Mouse (Mus musculus) G1E (cell line): ENCODE measurements around the gene Ms4a7.

ENCODE experiments used
- CTCF ChIP-seq: IDR thresholded peaks from 2 replicates; pipeline ENCODE4 v1.5.1; 2012; ENCODE audit warnings: low read depth, low read length, inconsistent platforms, mixed read lengths
- GATA1 ChIP-seq: IDR thresholded peaks from 2 replicates; pipeline ENCODE4 v1.6.1; 2012; ENCODE audit warnings: borderline replicate concordance, low read length, inconsistent platforms, mixed read lengths
- GATA2 ChIP-seq: IDR thresholded peaks from 2 replicates; pipeline ENCODE4 v1.6.1; 2012; ENCODE audit warnings: low read depth, low read length, inconsistent platforms, borderline replicate concordance
- POLR2AphosphoS5 ChIP-seq: IDR thresholded peaks from 2 replicates; pipeline ENCODE4 v1.6.1; 2012; ENCODE audit warnings: low read depth, low read length, inconsistent platforms; ENCODE audit not compliant: insufficient replicate concordance
- TAL1 ChIP-seq: conservative IDR thresholded peaks from 2 replicates; pipeline ENCODE4 v1.6.1; 2012; ENCODE audit warnings: low read depth, low read length, inconsistent platforms, mixed read lengths

DNA sequence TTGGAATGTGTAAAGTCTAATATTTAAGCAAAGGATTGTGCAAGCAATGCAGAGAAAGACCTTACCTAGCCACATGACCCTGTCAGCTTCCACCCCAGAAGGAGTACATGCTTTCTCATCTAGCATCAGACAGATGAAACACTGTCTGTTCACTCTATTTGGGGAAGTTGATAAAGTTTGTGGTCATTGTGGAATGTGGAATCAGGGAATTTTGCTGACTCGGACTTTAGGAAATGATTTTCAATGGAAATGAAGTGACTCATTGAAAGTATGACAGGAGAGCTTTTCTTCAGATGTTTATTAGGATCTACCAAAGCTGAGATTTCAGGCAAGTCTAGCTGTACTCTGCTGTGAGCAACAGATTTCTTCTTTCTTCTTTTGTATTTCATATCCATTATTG lies 14.8 kb downstream of the Ms4a7 start:
- no peak for TF ChIP-seq CTCF
- TF ChIP-seq TAL1 = no peak
- no peak for TF ChIP-seq GATA1
- TF ChIP-seq GATA2 = no peak
- no peak for TF ChIP-seq POLR2AphosphoS5
